Mouse (Mus musculus): Measurements from ENCODE around the gene Slc12a3.

DNA sequence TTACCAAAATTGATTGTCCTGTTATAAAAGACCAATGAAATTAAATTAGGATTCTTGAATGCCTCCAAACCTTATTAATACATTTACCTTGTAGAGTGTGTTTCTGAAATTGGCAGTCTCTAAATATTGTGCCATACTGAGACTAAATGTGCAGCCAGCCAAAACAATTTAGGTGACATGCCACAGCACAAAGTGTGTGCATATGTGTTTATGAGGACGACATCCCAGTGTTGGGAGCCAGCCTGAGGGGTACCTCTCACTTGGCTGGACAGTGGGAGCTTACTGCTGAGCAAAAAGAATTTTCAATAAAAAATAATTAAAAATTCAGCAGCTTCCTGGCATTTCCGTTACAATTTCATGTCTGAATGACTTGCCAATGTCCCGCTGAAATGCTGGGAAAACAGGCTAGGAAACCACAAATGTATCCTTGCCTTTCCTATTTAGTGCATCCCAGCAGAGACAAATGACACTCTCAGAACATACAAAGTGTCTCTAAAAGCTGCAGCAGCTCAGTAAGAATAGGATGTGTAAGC lies 46.5 kb upstream of the Slc12a3 start:
- no peak for TF ChIP-seq USF1 (IDR thresholded peaks at IDR 0.05; ENCODE audit: low read depth, low read length)
- no peak for TF ChIP-seq CTCF (IDR thresholded peaks at IDR 0.05 in 2 of 3, conservative IDR thresholded peaks at IDR 0.05 in 1 of 3; ENCODE audit: control insufficient read depth in 1 of 3, insufficient read depth in 1 of 3, low read depth in 2 of 3, low read length in 3 of 3, poor library complexity in 1 of 3, severe bottlenecking in 1 of 3)
- no peak for TF ChIP-seq POLR2A (IDR thresholded peaks at IDR 0.05; ENCODE audit: control insufficient read depth in 1 of 2, insufficient read depth in 1 of 2, low read depth in 1 of 2, low read length in 2 of 2, poor library complexity in 1 of 2)
- no peak for TF ChIP-seq MYB (IDR thresholded peaks at IDR 0.05; ENCODE audit: low read depth, low read length)
- TF ChIP-seq ZNF384 (IDR thresholded peaks at IDR 0.05; ENCODE audit: low read depth, low read length) = no peak
- TF ChIP-seq RAD21 (IDR thresholded peaks at IDR 0.05; ENCODE audit: low read depth, low read length) = no peak
- TF ChIP-seq BHLHE40 (IDR thresholded peaks at IDR 0.05; ENCODE audit: borderline replicate concordance, low read depth, low read length) = no peak
- no peak for TF ChIP-seq GABPA (IDR thresholded peaks at IDR 0.05; ENCODE audit: low read depth, low read length)
- no peak for TF ChIP-seq MAZ (IDR thresholded peaks at IDR 0.05; ENCODE audit: low read depth, low read length)
- no peak for TF ChIP-seq JUND (IDR thresholded peaks at IDR 0.05; ENCODE audit: low read depth, low read length)
- TF ChIP-seq KAT2A (conservative IDR thresholded peaks at IDR 0.05; ENCODE audit: low read depth, low read length) = no peak
- TF ChIP-seq EP300 (IDR thresholded peaks at IDR 0.05; ENCODE audit: low read depth in 1 of 2, low read length in 2 of 2) = no peak
- TF ChIP-seq TAL1 (IDR thresholded peaks at IDR 0.05; ENCODE audit: low read length) = no peak
